Mouse (Mus musculus): ENCODE results near the gene Isyna1.

Gene Isyna1

DNA sequence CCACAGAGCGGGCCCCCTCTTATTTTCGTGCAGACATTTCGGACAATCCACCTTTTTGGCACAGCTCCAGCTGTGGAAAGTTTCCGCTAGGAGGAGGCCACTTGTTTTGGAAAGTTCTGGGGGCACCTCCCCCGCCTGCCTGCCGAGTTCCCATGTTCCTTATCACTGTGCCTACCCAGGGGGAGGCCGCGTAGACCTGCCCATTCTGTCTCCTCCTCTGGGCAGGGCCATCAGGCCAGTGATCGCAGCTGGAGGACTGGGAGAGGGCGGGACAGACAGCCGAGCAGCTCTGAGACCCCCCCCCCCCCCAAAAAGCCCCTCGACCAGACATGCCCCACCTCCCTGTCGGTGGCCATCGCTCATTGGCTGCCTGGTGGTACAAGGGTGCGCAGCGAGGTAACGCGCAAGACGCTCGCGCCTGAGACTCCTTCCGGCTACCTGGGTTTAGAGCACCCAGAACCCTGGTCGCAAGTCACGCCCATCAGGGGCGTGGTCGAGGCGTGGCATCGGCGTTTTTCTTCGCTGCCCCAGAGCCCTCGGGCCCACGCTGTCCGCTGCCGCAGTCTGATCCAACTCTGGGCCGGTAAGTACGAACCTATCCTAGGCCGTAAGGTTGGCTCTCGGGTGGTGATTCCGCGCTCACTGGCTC lies at the start of gene Isyna1:
Gene Isyna1, plus strand, starts transcription at position 413 of the 649 bp plus-strand sequence.
- DNase-seq: peak; percentile 80

DNA sequence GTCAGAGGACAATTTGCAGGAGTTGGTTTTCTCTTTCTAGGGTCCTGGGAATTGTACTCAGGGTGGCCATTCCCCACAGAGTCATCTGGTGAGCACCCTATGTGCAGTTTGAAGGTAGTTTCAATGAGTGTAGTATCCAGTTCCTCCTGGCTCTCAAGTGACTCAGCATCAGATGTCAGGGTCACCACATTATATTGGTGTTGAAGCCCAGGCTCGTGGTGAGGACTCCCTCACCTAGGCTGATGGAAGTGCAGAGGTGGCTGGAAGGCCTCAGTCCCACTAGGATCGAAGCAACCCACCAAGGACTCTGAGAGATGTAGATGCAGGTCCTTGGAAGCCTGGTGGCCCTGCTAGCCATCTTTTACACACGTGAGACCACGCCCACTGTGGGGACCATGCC lies 47.8 kb upstream of the Isyna1 start:
- DNase-seq: no peak

DNA sequence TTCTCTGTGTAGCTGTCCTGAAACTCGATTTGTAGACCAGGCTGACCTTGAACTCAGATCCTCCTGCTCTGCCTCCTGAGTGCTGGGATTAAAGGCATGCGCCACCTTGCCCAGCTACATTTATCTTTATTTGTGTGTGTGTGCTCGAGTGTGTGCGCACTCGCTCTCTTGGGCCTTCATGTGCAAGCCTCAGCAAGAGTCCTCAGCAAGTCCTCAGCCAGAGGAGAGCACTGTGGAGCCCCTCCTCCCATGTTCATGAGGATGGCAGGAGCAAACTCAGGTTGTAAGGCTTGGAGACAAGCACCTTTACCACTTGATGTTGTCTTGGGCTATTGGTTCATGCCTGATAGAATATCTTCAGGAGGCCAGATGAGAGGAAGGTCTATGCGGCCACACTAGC lies 46.4 kb upstream of the Isyna1 start:
- no peak for DNase-seq

DNA sequence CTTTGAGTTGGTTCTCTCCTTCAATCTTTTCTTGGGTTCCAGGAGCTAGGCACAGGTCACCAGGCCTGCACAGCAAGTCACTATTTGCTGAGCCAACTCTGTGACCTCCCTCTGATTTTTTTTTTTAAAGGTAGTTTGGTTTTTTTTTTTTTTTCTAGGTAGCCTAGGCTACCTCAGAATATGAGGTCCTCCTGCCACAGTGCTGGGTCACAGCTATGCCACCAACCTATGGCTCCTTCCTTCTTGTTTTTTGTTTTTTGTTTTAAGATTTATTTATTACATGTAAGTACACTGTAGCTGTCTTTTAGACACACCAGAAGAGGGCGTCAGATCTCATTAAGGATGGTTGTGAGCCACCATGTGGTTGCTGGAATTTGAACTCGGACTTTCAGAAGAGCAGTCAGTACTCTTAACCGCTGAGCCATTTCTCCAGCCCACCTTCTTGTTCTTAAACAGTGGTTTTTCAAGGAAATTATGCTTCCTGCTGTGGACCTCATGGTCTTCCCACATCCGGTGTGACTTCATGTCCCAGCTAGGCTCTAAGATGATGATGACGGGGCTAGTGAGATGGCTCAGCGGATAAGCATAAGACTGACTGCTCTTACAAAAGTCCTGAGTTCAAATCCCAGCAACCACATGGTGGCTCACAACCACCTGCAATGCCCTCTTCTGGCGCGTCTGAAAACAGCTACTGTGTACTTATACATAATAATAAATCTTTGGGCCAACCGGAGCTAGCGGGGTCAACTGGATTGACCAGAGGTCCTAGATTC lies 44.6 kb upstream of the Isyna1 start:
- DNase-seq: no peak

DNA sequence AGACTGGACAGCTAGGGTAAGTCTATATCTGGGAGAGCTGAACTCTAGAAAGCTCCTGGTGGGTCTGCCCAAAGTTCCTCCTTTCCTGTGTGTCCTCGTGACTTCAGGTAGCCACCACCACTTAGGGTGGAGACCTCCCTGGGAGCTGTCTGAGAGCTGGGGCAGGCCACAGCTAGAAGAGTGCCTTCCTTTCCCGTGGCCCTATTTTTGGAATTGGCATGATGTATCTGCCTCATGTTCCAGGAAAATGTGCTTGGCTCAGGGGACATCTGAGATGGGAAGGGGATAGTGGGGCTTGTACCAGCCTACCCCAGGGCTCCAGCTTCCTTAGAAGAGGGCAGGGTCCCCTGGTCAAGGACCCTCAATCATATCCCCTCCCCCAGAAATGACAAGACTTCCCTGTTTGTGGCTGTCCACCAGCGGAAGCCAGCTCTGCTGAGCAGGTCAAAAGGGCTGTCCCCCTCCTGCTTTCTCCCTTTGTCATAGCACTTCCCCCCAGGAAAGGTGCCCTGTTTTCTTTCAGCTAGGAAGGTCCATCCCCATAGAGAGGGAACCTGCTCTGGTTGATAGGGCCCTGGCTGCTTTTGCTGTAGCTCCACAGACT lies 42.5 kb upstream of the Isyna1 start:
- no peak for DNase-seq

DNA sequence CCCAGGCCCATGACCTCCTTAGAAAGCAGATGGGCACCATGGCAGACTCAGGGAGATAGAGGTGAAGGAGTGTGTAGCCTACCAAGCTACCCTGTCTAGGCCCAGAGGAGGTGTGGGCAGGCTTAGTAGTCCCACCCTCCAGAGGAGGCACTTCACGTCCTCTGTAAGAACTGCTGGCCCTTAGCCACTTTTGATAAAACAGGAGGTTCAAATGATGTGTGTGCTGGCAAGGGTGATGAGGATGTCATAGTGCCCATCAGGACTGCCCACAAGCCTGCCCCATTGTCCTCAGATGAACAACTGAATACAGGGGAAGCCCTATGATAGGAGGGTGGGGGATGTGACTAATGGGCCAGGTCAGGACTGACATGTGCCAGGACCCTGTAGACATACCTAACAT lies 41.3 kb upstream of the Isyna1 start:
- peak; percentile 59 for DNase-seq

DNA sequence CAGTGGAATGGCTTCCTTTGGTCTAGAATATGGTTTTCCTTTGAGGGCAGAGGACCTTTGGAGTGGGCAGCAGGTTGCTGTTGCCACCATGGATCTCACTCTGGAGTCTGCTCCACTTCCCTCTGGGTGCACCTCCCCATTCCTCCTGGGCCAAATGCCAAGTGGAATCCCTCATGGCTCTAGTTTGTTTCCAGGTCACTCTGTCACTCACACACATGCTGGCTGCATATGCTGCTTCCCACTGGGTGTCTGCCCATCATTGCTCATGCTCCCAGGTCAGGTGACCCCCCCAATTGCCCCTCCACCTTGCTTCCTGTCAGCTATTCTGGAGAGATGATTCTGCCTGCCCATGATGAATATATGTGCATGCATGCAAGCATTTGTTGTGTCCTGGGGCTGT lies 40.4 kb upstream of the Isyna1 start:
- no peak for DNase-seq

DNA sequence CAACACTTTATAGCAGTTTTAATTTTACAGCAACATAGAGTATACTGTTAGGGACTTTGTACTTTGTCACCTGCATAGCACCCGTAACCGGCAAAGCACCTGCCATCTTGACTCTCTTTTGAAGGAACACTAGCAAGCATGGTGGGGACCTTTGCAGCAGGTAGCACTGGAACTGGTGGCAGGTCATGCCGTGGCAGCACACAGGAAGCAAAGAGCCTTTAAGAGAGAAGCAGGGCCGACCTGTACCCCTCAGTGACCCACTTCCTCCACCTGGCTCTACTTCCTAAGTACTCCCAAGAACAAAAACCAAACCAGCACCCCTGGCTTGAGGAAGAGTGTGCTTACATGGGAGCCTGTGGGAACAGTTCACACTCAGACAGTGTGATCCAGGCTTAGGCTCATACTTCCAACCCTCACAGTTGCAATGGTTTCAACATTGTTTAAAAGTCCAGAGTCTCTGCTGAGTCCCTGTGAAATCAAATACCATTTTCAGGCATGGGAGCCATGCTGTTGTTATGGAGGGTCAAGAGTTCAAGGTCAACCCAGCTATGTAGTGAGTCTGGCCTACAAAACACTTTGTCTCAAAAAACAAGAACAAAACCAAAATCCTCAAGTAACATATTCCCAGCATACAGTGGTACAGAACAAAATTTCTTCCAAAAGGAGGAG lies 39.0 kb upstream of the Isyna1 start:
- no peak for DNase-seq

DNA sequence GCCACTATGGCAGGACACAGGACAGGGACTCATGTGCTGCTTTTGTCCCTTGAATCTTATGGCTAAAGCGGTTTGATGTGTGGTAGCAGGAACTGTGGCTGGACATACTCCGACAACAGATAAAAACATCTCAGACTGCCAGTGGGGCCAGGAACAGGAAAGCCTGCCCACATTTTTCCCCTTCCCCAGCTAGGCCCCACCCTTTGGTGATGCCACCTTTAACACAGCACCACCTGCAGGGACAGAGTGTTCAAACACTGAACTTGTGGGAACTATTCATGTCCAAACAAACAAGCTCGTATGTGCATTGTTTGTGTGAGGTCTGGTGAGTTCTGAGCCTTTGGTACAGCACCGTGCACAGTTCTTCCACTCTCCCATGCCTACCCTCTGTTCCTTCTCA lies 35.8 kb upstream of the Isyna1 start:
- DNase-seq: no peak

DNA sequence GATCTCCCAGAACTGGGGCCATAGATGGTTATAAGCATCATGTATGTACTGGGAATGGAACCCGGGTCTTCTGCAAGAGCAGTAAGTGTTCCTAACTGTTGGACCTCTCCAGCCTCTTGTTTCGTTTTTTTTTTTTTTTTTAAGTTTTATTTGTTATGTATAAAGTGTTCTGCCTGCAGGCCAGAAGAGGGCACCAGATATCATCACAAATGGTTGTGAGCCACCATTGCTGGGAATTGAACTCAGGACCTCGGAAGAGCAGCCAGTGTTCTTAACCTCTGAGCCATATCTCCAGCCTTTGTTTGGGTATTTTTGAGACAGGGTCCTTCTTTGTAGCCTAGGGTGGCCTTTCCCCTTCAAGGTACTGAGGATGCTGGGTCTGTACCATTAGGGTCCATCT lies 35.2 kb upstream of the Isyna1 start:
- no peak for DNase-seq

DNA sequence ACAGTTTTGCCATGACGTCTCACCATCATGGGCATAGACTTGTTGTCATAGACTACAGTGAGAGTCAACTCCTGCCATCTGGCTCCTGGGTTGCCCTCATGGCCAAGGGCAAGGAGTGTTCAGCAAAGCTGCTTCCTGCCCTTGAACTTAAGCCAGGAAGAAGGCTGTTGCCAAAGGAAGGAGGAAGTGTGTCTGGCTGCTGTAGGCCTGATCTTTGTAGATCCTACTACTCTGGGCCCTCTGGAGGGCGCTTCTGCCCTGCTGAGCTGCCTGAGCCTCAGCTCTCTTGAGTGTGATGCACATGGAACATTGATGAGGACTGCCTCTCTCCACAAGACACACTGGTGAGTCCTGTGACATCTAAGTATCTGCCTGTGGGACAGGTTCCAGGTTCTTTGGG lies 34.1 kb upstream of the Isyna1 start:
- peak; percentile 83 for DNase-seq

DNA sequence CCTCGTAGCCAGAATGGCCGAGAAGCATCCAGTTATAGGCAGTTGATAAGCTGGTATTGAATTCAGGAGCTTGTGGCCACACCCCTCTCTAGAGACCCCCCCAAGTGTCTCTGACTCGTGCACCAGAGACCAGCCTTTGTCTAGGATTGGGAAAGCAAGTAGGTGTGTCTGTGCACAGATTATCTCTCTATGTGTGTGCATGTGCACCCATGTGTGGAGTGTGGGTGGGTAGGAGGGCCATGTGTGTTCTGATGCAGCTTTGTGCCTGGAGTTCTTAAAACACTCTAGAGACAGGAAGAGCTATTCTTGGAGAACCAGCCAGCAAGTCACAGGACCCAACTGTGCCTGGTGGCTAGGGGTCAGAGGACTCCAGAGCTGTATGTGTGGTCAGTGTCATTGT lies 33.6 kb upstream of the Isyna1 start:
- peak; percentile 78 for DNase-seq

DNA sequence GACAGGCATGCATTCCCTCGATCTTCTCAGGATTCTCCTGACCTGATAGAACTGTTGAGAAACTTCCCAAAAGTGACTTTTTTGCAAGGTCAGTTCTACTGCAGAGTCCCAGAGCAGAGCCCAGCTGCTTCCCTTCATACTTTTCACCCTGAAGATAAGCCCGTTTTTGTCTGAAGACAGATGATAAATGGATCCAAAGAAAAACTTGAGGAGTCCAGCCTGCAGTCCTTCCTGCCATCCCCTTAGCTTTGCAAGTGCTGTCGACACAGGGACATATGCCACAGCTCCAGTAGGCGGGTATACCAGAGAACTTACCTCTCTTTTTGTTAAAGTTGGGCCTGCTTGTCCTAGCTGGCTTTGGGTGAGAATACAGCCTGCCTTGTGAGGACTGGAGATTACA lies 32.8 kb upstream of the Isyna1 start:
- DNase-seq: no peak

DNA sequence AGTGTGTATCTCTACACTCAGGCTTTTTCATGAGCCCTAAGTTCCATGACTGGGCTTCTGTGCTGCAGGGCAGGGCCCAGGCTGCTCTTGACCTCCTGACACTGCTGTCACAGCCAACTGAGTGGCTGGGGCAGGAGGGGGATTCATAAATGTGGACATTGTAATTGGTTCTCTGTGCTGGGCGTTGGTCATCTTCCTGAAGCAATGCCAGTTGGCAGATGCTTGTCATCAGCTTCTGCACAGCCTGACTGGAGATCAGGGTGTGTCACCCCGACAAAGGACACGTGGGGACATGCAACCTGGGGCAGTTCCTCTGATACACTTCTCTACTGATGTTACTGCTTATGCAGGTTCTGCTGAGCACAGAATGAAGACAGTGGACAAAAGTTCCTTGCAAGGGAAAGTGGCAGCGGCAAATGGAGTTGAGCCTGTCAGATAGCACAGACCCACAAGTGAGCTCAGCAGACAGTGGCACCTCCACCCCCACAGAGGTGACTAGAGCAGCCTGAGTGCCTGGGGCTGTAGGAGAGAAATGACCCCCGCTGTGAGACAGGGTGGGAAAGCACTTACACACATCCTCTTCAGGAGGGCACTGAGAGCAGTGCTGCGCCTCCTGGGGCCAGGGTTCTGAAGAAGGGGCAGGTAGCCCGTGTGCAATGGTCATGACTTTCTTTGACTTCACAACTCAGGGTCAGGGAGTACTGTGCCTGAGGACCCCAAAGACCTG lies 32.2 kb upstream of the Isyna1 start:
- peak; percentile 87 for DNase-seq

DNA sequence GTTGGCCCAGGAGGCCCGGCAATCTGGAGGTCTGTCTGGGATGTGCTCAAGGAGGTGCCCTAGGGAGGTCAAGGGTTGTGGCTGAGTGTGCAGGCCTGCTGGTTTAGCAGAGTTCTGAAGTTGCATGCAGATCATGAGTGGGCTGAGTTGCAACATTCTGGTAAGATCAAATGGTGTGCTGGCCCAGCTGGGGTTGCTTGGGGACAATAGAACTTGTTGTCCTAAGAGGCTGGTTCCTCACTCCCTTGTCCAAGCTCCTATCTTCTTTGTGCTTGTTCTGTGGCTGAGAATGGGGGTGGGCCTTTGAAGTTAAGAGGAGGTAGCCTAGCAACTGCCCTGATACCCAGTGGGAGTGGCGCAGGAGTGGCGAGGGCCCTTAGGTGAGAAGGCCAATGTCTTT lies 31.4 kb upstream of the Isyna1 start:
- peak; percentile 48 for DNase-seq

DNA sequence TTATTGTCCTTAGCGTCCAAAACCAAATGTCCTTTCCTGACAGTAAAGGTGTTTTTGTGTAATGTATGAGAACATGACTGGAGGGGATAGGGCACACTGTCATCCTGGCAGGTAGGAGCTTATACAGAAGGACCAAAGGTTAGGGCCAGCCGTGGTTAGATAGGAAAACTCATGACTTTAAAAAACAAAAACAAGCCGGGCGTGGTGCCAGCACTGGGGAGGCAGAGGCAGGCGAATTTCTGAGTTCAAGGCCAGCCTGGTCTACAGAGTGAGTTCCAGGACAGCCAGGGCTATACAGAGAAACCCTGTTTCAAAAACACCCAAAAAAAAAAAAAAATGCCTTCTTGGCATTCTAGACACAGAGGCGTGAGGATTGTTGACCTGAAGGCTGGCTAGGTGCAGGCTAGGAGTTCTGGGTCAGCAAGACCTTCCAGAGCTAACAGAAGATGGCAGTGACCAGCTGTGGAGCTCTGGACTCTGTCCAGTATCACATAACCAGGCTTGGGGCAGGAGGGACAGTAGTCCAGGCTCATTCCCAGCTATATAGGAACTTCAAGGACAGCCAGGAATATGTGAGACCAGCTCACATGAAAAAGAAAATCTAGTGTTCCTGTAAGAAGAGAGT lies 30.3 kb upstream of the Isyna1 start:
- no peak for DNase-seq

DNA sequence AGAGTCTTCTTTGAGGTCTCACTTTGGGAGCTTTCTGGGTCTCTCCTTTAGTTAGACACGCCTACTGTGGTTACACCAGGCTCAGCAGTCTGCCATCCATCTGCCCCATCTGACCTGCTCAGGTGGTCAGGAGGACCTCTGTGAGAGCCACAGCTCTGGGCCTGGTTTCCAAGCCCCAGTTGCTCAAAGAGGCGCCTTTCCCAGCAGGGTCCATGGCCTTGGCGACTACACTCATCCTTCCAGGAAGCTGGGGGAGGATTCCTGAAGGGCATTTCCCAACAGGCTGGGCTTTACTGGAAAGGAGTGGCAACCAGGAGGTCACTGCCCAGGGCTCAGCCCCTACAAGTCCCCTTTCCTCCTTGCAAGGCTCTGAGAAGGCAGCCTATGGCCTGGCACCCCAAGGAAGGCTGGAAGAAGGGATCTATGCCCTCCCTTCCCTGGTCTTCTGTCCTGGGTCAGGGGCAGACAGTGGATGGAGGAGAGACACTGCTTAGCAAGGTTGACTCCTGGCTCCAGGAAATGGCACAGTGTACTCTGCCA lies 29.4 kb upstream of the Isyna1 start:
- DNase-seq: no peak

DNA sequence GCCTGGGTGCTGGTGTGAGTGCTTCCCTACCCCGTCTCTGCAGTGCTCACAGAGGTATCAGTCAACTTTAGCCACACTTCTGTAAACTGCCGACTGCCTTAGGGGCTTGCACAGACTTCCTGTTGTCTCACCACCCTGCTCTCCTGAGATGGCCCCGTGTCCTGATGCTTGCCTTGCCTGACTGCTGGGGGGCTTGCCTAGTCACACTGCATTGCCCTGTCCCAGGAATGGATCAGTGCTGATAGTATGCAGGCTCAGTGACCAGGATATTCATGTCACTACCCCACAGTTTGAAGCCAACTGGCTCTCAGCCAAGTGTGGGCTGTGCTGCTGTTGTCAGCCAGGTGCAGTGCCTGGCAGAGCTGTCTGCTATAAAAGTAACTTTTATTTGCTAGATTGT lies 28.6 kb upstream of the Isyna1 start:
- DNase-seq: no peak

DNA sequence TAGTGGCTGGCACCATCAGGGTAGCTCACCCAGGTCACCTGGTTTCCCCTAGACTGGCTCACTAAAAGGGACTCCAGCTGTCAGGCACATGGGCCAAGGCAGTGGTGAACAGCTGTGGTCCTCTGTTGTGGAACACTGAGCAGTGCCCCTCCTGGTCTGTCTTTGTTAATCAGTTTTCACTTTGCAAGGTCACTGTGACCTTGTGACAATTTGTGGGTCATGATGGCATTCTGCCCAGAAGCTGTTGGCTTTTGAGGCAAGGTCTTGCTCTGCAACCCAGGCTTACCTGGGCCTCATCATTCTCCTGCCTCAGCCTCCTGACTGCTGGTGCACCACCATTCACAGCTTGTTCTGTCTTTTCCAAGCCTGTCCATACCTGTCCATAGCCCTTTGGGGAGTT lies 23.8 kb upstream of the Isyna1 start:
- DNase-seq: no peak

DNA sequence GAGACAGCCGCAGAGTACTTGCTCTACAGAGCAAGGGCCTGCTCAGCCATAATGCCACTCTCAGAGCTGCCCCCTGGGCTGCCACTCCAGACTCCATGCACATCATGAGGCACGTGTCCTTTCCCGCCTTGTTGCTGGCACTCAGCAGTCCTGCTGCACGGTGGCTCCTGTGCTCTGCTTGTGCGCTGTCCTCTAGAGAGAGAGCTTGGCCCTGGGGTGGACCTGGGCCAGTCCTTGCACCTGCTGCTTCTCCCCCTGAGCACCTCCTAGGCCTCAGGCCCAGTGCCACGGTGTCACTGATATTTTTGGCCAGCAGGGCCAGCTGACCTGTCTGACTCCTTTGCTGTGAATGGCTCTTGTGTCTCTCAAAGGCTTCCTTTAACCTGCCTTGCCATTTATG lies 23.2 kb upstream of the Isyna1 start:
- no peak for DNase-seq

DNA sequence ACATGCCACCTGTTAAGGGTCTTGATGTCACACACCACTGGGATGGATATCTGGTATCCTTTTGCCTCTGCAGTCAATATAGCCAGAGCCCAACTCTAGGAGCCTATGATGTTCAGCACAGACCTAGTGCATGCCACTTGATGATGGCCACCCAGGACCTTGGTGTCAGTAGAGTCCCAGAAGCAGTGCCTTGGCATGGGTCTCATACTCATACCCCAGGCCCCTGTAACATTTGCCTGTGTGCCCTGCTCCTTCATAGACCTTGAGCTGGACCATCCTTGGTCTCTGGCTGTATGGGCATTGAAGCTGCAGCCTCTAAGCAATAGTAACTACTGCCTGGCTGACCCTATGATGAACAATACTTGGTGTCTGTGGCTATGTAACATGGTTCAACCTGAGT lies 19.9 kb upstream of the Isyna1 start:
- no peak for DNase-seq

DNA sequence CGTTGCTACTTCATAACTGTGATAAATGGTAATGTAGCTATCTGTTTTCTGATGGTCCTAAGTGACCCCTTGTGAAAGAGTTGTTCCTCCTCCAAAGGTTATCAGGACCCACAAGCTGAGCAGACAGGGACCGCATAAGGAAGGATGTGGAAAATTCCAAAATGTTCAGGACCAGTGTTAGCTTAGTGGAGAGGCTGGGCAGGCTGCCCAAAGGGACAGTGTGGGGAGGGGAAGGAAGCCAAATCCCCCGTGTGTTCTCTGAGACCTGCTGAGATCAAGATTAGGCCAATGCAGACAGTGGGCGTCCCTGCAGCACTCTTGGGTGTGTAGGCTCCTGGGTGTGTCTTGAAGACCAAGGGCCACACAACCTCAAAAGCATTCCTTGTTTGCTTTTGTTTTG lies 19.3 kb upstream of the Isyna1 start:
- DNase-seq: no peak
